Mouse (Mus musculus) testis, postnatal 14 days (tissue): ENCODE measurements around the gene 2210016L21Rik.
A peak's percentile ranks its signal among the peaks of the same experiment; 100 is the strongest.

Source experiments
- DNase-seq: peaks from one replicate; pipeline ENCODE4 v3.0.0; 2021; ENCODE audit warnings: low spot score

The 2210016L21Rik gene

GRCm38 (mm10) chr5:114979250-114980121 lies 37.5 kb downstream of the 2210016L21Rik start:
- peak; percentile 65 for DNase-seq

DNA sequence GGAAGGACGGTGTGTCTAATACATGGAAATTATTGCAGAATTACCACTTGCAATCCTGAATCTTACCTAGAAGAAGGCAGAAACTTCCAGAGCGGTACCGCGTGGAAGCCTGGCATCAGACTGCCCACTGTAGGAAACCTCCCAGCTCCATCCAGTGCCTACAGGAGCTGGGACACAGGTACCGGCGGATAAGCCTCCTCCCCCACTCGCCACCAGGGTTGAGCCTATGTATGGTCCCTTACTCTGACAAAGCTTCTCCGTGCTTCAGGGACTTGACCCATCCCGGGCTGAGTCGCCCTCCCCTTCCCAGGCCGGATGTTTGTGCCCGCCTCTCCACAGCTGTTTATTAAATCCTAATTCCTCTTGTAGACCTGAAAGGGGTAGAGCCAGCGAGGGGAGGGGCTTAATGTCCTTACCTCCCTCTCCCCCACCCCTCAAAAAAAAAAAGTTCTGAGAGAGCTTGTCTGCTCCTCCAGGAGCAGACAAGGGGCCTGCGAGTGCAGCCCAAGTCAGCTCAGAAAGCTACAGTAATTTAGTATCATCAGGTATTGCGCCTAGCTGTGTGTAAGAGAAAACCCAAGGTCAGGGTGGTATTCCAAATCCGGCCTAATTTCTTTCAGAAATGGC lies 38.3 kb downstream of the 2210016L21Rik start:
- DNase-seq = no peak

- DNase-seq = no peak
These were observed 40.0 kb downstream of the 2210016L21Rik start for GRCm38 (mm10) chr5:114982001-114982400.

DNA sequence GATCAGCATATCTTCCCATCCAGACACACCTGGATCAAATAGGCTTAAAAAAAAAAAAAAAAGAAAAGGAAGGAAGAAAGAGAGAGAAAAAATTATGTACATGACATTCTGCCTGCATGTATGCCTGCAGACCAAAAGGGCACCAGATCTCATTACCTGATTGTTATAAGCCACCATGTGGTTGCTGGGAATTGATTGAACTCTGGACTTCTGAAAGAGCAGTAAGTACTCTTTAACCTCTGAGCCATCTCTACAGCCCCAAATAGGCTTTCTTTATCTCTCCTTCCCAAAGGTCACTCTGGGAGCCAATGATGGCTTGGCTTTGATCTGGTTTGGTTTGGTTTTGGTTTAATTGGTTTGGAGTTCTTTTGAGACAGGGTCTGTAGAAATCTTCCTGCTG lies 43.1 kb downstream of the 2210016L21Rik start:
- DNase-seq = no peak

GRCm38 (mm10) chr5:114996447-114996846 lies 54.5 kb downstream of the 2210016L21Rik start:
- no peak for DNase-seq

DNA sequence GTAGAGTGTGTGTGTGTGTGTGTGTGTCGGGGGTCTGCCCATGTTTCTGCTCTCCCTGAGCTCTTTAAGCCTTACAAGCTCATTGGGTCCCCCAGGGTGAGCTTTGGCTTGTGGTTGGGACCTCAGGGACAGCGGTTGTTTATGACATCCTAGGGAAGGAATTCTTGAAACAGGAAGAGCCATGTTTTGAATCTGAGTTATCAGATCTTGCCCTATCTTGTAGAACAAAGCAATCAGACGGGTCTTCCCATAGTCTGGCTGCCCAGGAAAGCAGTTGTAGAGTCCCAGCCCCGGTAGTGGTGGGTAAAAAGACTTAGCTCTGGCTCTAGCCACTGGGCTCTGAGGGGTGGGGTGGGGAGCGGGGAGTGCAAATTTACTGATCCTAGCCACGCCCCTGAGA lies 55.4 kb downstream of the 2210016L21Rik start:
- no peak for DNase-seq
